ENCODE assay signal across 18 mouse cellular contexts in genomic region chr15:102745387-102745786, GRCm38 (mm10). TPM values are rescaled to one million over a fixed set of nuclear protein-coding genes. Genes with fewer than 3 reads are reported as not detected.
A peak's percentile ranks its signal among the peaks of the same experiment; 100 is the strongest.
DNase-seq lines count a peak whose midpoint lies in the region; ATAC-seq and TF ChIP-seq lines count a peak whose summit lies in the region.
"Had no signal": no experiment of that assay in that cellular context is flagged by ENCODE, and none has a peak within 500 bp of the region (broad histone marks: within the 10 kb centered on the region; RNA-seq: fewer than 3 reads in every experiment).

No protein-coding gene starts in this region.

- no peaks in the 10 kb centered on the region for H3K9me3 ChIP-seq in hindbrain, embryonic 16.5 days (ENCODE audit: control insufficient read depth, low read length)
- no peaks in the 10 kb centered on the region for H3K9me3 ChIP-seq in midbrain, embryonic 15.5 days
- H3K9me3 ChIP-seq: embryonic facial prominence, embryonic 15.5 days; heart, embryonic 15.5 days; limb, embryonic 15.5 days; megakaryocyte, embryonic 14.5 days had no signal

- no peaks in the 10 kb centered on the region for H3K36me3 ChIP-seq in hindbrain, embryonic 16.5 days (ENCODE audit: control insufficient read depth, insufficient read depth, low read length)
- H3K36me3 ChIP-seq in midbrain, embryonic 15.5 days (replicated peaks): no peaks in the 10 kb centered on the region
- H3K36me3 ChIP-seq: embryonic facial prominence, embryonic 15.5 days; heart, embryonic 15.5 days; limb, embryonic 15.5 days had no signal

- peaks cover 2% of the 10 kb centered on the region; the same call in 1 of the 2 replicates for H3K27me3 ChIP-seq in hindbrain, embryonic 16.5 days (replicated peaks; ENCODE audit: control insufficient read depth, insufficient read depth, low read length)
- 0 out of 2 replicates have a peak, but pooled peaks cover 5% of the 10 kb centered on the region for H3K27me3 ChIP-seq in midbrain, embryonic 15.5 days (replicated peaks)

- no peak for ATAC-seq in hindbrain, embryonic 16.5 days
- no peak for ATAC-seq in midbrain, embryonic 15.5 days (replicated peaks)
- ATAC-seq: activated CD4-positive, CD25-positive, alpha-beta regulatory T cell, adult 4 months had no signal

- no peak overlapping the region for H3K4me3 ChIP-seq in layer of hippocampus, adult 2 months
- no peak overlapping the region for H3K4me3 ChIP-seq in hindbrain, embryonic 16.5 days (ENCODE audit: low read length)
- no peak overlapping the region for H3K4me3 ChIP-seq in midbrain, embryonic 15.5 days
- H3K4me3 ChIP-seq: embryonic facial prominence, embryonic 15.5 days; megakaryocyte, embryonic 14.5 days had no signal

- no peak for DNase-seq in layer of hippocampus, adult 2 months (ENCODE audit: low spot score in 2 of 2)
- no peak for DNase-seq in layer of hippocampus, adult 9-11 months
- DNase-seq in adrenal gland, adult (ENCODE audit: inconsistent age in 2 of 2, low spot score in 1 of 2): no peak
- DNase-seq in kidney, postnatal 10 days: no peak
- DNase-seq in T-cell, adult 2 months (ENCODE audit: low spot score): no peak
- DNase-seq: adrenal gland, postnatal 36 days; heart, adult 18-20 months; kidney, adult 18-20 months; kidney, postnatal 14 days; lung, postnatal 10 days; thymus, postnatal 4 days had no signal

- no peak overlapping the region for H3K9ac ChIP-seq in hindbrain, embryonic 16.5 days (ENCODE audit: low read depth, low read length)
- no peak overlapping the region for H3K9ac ChIP-seq in midbrain, embryonic 15.5 days
- H3K9ac ChIP-seq: embryonic facial prominence, embryonic 15.5 days; heart, embryonic 15.5 days; limb, embryonic 15.5 days had no signal

- peaks cover 45% of the 10 kb centered on the region for H3K4me1 ChIP-seq in hindbrain, embryonic 16.5 days (ENCODE audit: control insufficient read depth, insufficient read depth, low read depth, low read length)
- H3K4me1 ChIP-seq in midbrain, embryonic 15.5 days: peaks cover 60% of the 10 kb centered on the region

- peak overlapping the region; percentile 97 for H3K27ac ChIP-seq in layer of hippocampus, adult 2 months
- H3K27ac ChIP-seq in hindbrain, embryonic 16.5 days (ENCODE audit: low read depth, low read length): peak overlapping the region; percentile 93
- H3K27ac ChIP-seq in midbrain, embryonic 15.5 days: peak overlapping the region; percentile 98
- H3K27ac ChIP-seq: embryonic facial prominence, embryonic 15.5 days; heart, embryonic 15.5 days; limb, embryonic 15.5 days had no signal

- no peak for TF ChIP-seq CTCF in layer of hippocampus, adult 2 months (conservative IDR thresholded peaks at IDR 0.05)

- WGBS in hindbrain, embryonic 16.5 days: 35% methylated on average over 5 of the region's 5 CpGs
- WGBS in midbrain, embryonic 15.5 days: 38% methylated on average over 5 of the region's 5 CpGs

- H3K4me2 ChIP-seq in hindbrain, embryonic 16.5 days (ENCODE audit: low read length): no peak overlapping the region
- H3K4me2 ChIP-seq in midbrain, embryonic 15.5 days: no peak overlapping the region
- H3K4me2 ChIP-seq: embryonic facial prominence, embryonic 15.5 days had no signal

RNA-seq across cellular contexts. Expression of gene Calcoco1, which starts 23.4 kb away (rescaled TPM):
- total RNA-seq in layer of hippocampus, adult 2 months (2021): 10 to 100 TPM; 95.4 to 96.9 TPM
- polyA plus RNA-seq in hindbrain, embryonic 16.5 days (2015; fragmentation: Nextera tagmentation; extraction: Ambion mirVana): 34.6 and 40.9 TPM in 2 replicates
- polyA plus RNA-seq in midbrain, embryonic 15.5 days (2015; fragmentation: Nextera tagmentation; extraction: Ambion mirVana): 41.9 and 43.0 TPM in 2 replicates
